7 mouse cellular contexts compared by ENCODE assay signal in the genomic region with DNA sequence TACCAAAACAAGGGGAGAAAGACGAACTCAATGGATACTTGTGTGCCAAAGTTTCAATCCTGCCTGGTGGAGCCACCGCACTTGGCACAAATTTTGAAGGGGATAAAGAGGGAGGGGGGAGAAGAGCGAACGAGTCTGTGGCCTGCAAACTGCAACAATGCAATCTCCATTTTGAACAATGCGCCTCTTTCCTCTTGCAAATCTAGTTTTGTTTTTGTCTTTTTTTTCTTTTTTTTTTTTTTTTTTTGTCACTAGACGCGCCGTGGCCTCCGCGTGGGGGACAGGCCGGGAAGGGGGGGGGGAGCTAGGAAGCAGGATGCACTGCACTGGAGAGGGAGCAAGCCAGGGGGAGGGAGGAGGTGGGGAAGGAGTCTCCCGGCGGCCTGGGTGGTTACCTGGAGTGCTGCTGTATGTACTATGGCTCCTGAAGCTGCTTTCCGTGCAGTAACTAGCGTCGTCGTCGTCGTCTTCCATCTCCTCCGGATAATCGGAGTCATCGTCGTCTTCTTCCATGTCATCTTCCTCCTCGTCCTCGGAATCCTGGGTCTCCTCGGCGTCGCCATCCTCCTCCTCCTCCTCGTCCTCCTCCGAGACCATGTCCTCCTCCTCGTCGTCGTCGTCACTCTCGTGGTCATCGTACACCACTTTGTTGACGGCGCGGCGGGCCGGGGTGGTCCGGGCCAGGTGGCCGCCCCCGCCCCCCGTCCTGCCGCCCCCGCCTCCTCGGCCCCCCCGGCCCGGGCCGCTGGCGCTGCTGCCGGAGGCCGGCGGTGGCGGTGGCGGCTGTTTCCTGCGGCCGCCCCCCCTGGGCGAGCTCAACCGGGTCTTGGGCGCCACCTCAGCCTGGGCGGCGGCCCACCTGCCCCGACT. TPM values are rescaled to one million over a fixed set of nuclear protein-coding genes. Genes with fewer than 3 reads are reported as not detected.
A peak's percentile ranks its signal among the peaks of the same experiment; 100 is the strongest.
DNase-seq lines count a peak whose midpoint lies in the region; ATAC-seq lines count a peak whose summit lies in the region.

No protein-coding gene starts in this region.

- H3K4me1 ChIP-seq in intestine, embryonic 14.5 days (replicated peaks; ENCODE audit: control insufficient read depth, insufficient read depth, low read length) = peaks cover 9% of the 10 kb centered on the region; the same call in 1 of the 2 replicates
- peaks cover 7% of the 10 kb centered on the region; the same call in 1 of the 2 replicates for H3K4me1 ChIP-seq in limb, embryonic 11.5 days (ENCODE audit: control insufficient read depth, insufficient read depth, low read length)
- H3K4me1 ChIP-seq in midbrain, embryonic 12.5 days = peaks cover 31% of the 10 kb centered on the region

- H3K27ac ChIP-seq in intestine, embryonic 14.5 days (ENCODE audit: low read depth) = peak overlapping the region; percentile 93
- peak overlapping the region; percentile 96 for H3K27ac ChIP-seq in limb, embryonic 11.5 days (replicated peaks; ENCODE audit: low read depth, low read length)
- H3K27ac ChIP-seq in midbrain, embryonic 12.5 days (replicated peaks) = peak overlapping the region; percentile 98

- peak overlapping the region; percentile 61 for H3K4me2 ChIP-seq in intestine, embryonic 14.5 days (ENCODE audit: low read length)
- H3K4me2 ChIP-seq in limb, embryonic 11.5 days (ENCODE audit: low read depth, severe bottlenecking) = peak overlapping the region; percentile 73
- peak overlapping the region; percentile 80 for H3K4me2 ChIP-seq in midbrain, embryonic 12.5 days (replicated peaks)

- H3K9me3 ChIP-seq in intestine, embryonic 14.5 days (ENCODE audit: control insufficient read depth, low read length) = no peaks in the 10 kb centered on the region
- no peaks in the 10 kb centered on the region for H3K9me3 ChIP-seq in limb, embryonic 11.5 days (ENCODE audit: control insufficient read depth, low read length)
- H3K9me3 ChIP-seq in midbrain, embryonic 12.5 days = no peaks in the 10 kb centered on the region

- under 1% methylated on average over 47 of the region's 65 CpGs for WGBS in intestine, embryonic 14.5 days
- under 1% methylated on average over 54 of the region's 65 CpGs for WGBS in limb, embryonic 11.5 days
- 1% methylated on average over 46 of the region's 65 CpGs for WGBS in midbrain, embryonic 12.5 days

- peak overlapping the region; percentile 82 for H3K4me3 ChIP-seq in intestine, embryonic 14.5 days (ENCODE audit: low read depth, low read length)
- peak overlapping the region; percentile 69 for H3K4me3 ChIP-seq in limb, embryonic 11.5 days (ENCODE audit: low read depth, low read length)
- peak overlapping the region; percentile 98 for H3K4me3 ChIP-seq in midbrain, embryonic 12.5 days

- DNase-seq in adrenal gland, adult 18-20 months (ENCODE audit: low spot score in 2 of 2) = peak; percentile 46 to 60
- peak; percentile 75 for DNase-seq in embryo, embryonic 10 days (ENCODE audit: low spot score)
- peak; percentile 71 for DNase-seq in gastrocnemius, postnatal 14 days
- DNase-seq in intestine, embryonic 14.5 days (ENCODE audit: low spot score) = peak; percentile 85
- DNase-seq in limb, embryonic 11.5 days (ENCODE audit: low spot score) = peak; percentile 82
- DNase-seq in spleen, adult 12 weeks (ENCODE audit: low spot score) = peak; percentile 44

- H3K36me3 ChIP-seq in intestine, embryonic 14.5 days (ENCODE audit: control insufficient read depth, insufficient read depth, low read length) = no peaks in the 10 kb centered on the region
- H3K36me3 ChIP-seq in limb, embryonic 11.5 days (ENCODE audit: control insufficient read depth, insufficient read depth, low read length) = no peaks in the 10 kb centered on the region
- H3K36me3 ChIP-seq in midbrain, embryonic 12.5 days = no peaks in the 10 kb centered on the region

- no peaks in the 10 kb centered on the region for H3K27me3 ChIP-seq in intestine, embryonic 14.5 days (replicated peaks; ENCODE audit: control insufficient read depth, insufficient read depth, low read length)
- no peaks in the 10 kb centered on the region for H3K27me3 ChIP-seq in limb, embryonic 11.5 days (ENCODE audit: control insufficient read depth, insufficient read depth, low read length)
- no peaks in the 10 kb centered on the region for H3K27me3 ChIP-seq in midbrain, embryonic 12.5 days

- intact Hi-C loops in gastrocnemius, postnatal 14 days (cut with DNase I; ENCODE audit: low total_unique reads) = no loop called here

- ATAC-seq in intestine, embryonic 14.5 days (replicated peaks; ENCODE audit: low FRiP score, low TSS enrichment, low read depth) = peak; percentile 80
- ATAC-seq in limb, embryonic 11.5 days (ENCODE audit: insufficient number of reproducible peaks, low FRiP score, low TSS enrichment, low read depth) = peak; percentile 60
- ATAC-seq in midbrain, embryonic 12.5 days (ENCODE audit: low FRiP score, low read depth) = peak; percentile 69

- peak overlapping the region; percentile 94 for H3K9ac ChIP-seq in intestine, embryonic 14.5 days (ENCODE audit: low read length)
- H3K9ac ChIP-seq in limb, embryonic 11.5 days (ENCODE audit: low read length) = peak overlapping the region; percentile 96
- H3K9ac ChIP-seq in midbrain, embryonic 12.5 days (replicated peaks) = peak overlapping the region; percentile 98

RNA-seq across cellular contexts. Expression of gene Bptf, which starts 0.8 kb away (rescaled TPM):
- total RNA-seq in adrenal gland, adult 18-20 months (2021) = 10 to 100 TPM; 34.2 to 37.6 TPM
- 10 to 100 TPM; 20.5 to 22.6 TPM for total RNA-seq in gastrocnemius, postnatal 14 days (2021)
- 38.6 and 42.3 TPM in 2 replicates for polyA plus RNA-seq in intestine, embryonic 14.5 days (2014; fragmentation: Nextera tagmentation; extraction: Ambion mirVana)
- 44.1 and 46.7 TPM in 2 replicates for polyA plus RNA-seq in limb, embryonic 11.5 days (2014; fragmentation: Nextera tagmentation; extraction: Ambion mirVana)
- 44.0 and 45.6 TPM in 2 replicates for polyA plus RNA-seq in midbrain, embryonic 12.5 days (2016; fragmentation: Nextera tagmentation; extraction: Ambion mirVana)

RNA-seq across cellular contexts. Expression of gene Nol11, which starts 58.1 kb away (rescaled TPM):
- 10 to 100 TPM; 22.0 to 22.3 TPM for total RNA-seq in adrenal gland, adult 18-20 months (2021)
- total RNA-seq in gastrocnemius, postnatal 14 days (2021) = 10 to 100 TPM; 11.1 to 12.3 TPM
- polyA plus RNA-seq in intestine, embryonic 14.5 days (2014; fragmentation: Nextera tagmentation; extraction: Ambion mirVana) = 54.4 and 58.0 TPM in 2 replicates
- polyA plus RNA-seq in limb, embryonic 11.5 days (2014; fragmentation: Nextera tagmentation; extraction: Ambion mirVana) = 72.9 and 74.5 TPM in 2 replicates
- polyA plus RNA-seq in midbrain, embryonic 12.5 days (2016; fragmentation: Nextera tagmentation; extraction: Ambion mirVana) = 67.6 and 69.2 TPM in 2 replicates

Comparison
In these comparisons a context has a peak if more than half of its experiments do, and no peak if none do; other contexts are left out.
1. Peak in every context shown above with its lines: DNase-seq, ATAC-seq, H3K4me3 ChIP-seq and H3K27ac ChIP-seq.